Mouse (Mus musculus) NIH3T3 (cell line): ENCODE data around the gene Itga3.

Experiments used
- DNase-seq: peaks from one replicate; pipeline ENCODE4 v3.0.0-alpha.2; 2012; ENCODE audit warnings: low read depth

Gene Itga3

GRCm38 (mm10) chr11:95096608-95097373 is 20.2 kb upstream of the Itga3 start:
- peak; percentile 77 for DNase-seq

GRCm38 (mm10) chr11:95095596-95095995 is 19.0 kb upstream of the Itga3 start:
- DNase-seq: no peak

- no peak for DNase-seq
Measured at GRCm38 (mm10) chr11:95093077-95093476, 16.5 kb upstream of the Itga3 start.

GRCm38 (mm10) chr11:95088857-95089779 is 12.5 kb upstream of the Itga3 start:
- no peak for DNase-seq

GRCm38 (mm10) chr11:95088286-95088685 is 11.7 kb upstream of the Itga3 start:
- DNase-seq: no peak

- DNase-seq: no peak
Measured at GRCm38 (mm10) chr11:95087301-95088228, 11.0 kb upstream of the Itga3 start.

GRCm38 (mm10) chr11:95086229-95086628 is 9.6 kb upstream of the Itga3 start:
- no peak for DNase-seq

GRCm38 (mm10) chr11:95085710-95086109 is 9.1 kb upstream of the Itga3 start:
- DNase-seq: peak; percentile 79

GRCm38 (mm10) chr11:95084811-95085382 is 8.3 kb upstream of the Itga3 start:
- DNase-seq: no peak

GRCm38 (mm10) chr11:95084175-95084574 is 7.6 kb upstream of the Itga3 start:
- no peak for DNase-seq

- DNase-seq: no peak
Measured at GRCm38 (mm10) chr11:95082896-95083295, 6.3 kb upstream of the Itga3 start.

GRCm38 (mm10) chr11:95080783-95081182 is 4.2 kb upstream of the Itga3 start:
- DNase-seq: no peak

- no peak for DNase-seq
Measured at GRCm38 (mm10) chr11:95079256-95079875, 2.8 kb upstream of the Itga3 start.

GRCm38 (mm10) chr11:95077956-95078355 is 1.4 kb upstream of the Itga3 start:
- no peak for DNase-seq

- DNase-seq: peak; percentile 75
Measured at GRCm38 (mm10) chr11:95076041-95076535, 513 bp downstream of the Itga3 start.

- DNase-seq: peak; percentile 62
Measured at GRCm38 (mm10) chr11:95075197-95076040, 1.2 kb downstream of the Itga3 start.

- DNase-seq: no peak
Measured at GRCm38 (mm10) chr11:95074694-95075093, 1.9 kb downstream of the Itga3 start.

- DNase-seq: no peak
Measured at GRCm38 (mm10) chr11:95073835-95074234, 2.8 kb downstream of the Itga3 start.

GRCm38 (mm10) chr11:95072804-95073203 is 3.8 kb downstream of the Itga3 start:
- no peak for DNase-seq

GRCm38 (mm10) chr11:95072136-95072535 is 4.5 kb downstream of the Itga3 start:
- DNase-seq: peak; percentile 30
